Mouse (Mus musculus) stomach, postnatal 0 days (tissue): ENCODE data around the gene Tfpi2.

Source experiments
- CTCF ChIP-seq: IDR thresholded peaks from 2 replicates; pipeline ENCODE4 v1.5.1; 2016; ENCODE audit warnings: antibody characterized with exemption, low read depth, mild to moderate bottlenecking, moderate library complexity
- EP300 ChIP-seq: optimal IDR thresholded peaks from 2 replicates; pipeline ENCODE3; 2016; ENCODE audit warnings: antibody characterized with exemption

- TF ChIP-seq CTCF (no peak), EP300 (no peak)
Observed at GRCm38 (mm10) chr6:4026367-4026766, 37.6 kb upstream of the Tfpi2 start.
